Mouse (Mus musculus) heart, adult 2 months (tissue): ENCODE measurements around the gene Gnai2.

Experiments
- CTCF ChIP-seq: fragments of 200-600 bp; IDR thresholded peaks from 2 replicates; pipeline ENCODE4 v1.8.1; 2022; ENCODE audit warnings: antibody characterized with exemption, mild to moderate bottlenecking, moderate library complexity
- EP300 ChIP-seq: fragments of 200-500 bp; IDR thresholded peaks from 2 replicates; pipeline ENCODE4 v1.6.1; 2011; ENCODE audit warnings: low read depth, low read length, control low read depth; ENCODE audit not compliant: insufficient read depth

- TF ChIP-seq CTCF (no peak), EP300 (no peak)
Measured at GRCm38 (mm10) chr9:107586504-107586903, 48.7 kb downstream of the Gnai2 start.
